Mouse (Mus musculus) embryonic facial prominence, embryonic 12.5 days (tissue): ENCODE results near the gene Rars. TPM values are rescaled to one million over a fixed set of nuclear protein-coding genes. Genes with fewer than 3 reads are reported as not detected.
"Not testable (repeated sequence)": the region's sequence is repeated elsewhere in the genome, so short reads cannot be mapped to it uniquely, and the experiment has no call there.

Source experiments
- ATAC-seq: fragments of 200-750 bp; cut with Nextera tagmentation; 2 replicates; pipeline ENCODE4 v1.8.0; 2017; ENCODE audit not compliant: insufficient number of reproducible peaks, insufficient read depth, low FRiP score, low TSS enrichment
- H3K27ac ChIP-seq: fragments of 300-500 bp; sonication (generic); 2 replicates; pipeline ENCODE4 v1.5.1; 2016; ENCODE audit warnings: mild to moderate bottlenecking
- H3K27me3 ChIP-seq: fragments of 300-500 bp; sonication (generic); 2 replicates; pipeline ENCODE4 v1.6.1; 2016; ENCODE audit warnings: mild to moderate bottlenecking, moderate library complexity
- H3K36me3 ChIP-seq: fragments of 300-500 bp; sonication (generic); 2 replicates; pipeline ENCODE4 v1.6.1; 2016; ENCODE audit warnings: mild to moderate bottlenecking
- H3K4me1 ChIP-seq: fragments of 300-500 bp; sonication (generic); 2 replicates; pipeline ENCODE4 v1.6.1; 2016
- H3K4me2 ChIP-seq: fragments of 300-500 bp; sonication (generic); replicated peaks from 2 replicates; pipeline ENCODE4 v1.6.1; 2016; ENCODE audit warnings: mild to moderate bottlenecking, moderate library complexity
- H3K4me3 ChIP-seq: fragments of 300-500 bp; sonication (generic); 2 replicates; pipeline ENCODE4 v1.5.1; 2016; ENCODE audit warnings: mild to moderate bottlenecking
- H3K9ac ChIP-seq: fragments of 300-500 bp; sonication (generic); 2 replicates; pipeline ENCODE4 v1.6.1; 2016; ENCODE audit warnings: mild to moderate bottlenecking, moderate library complexity
- H3K9me3 ChIP-seq: fragments of 300-500 bp; sonication (generic); 2 replicates; pipeline ENCODE4 v1.6.1; 2016; ENCODE audit warnings: mild to moderate bottlenecking, moderate library complexity
- WGBS: fragments of 180-500 bp; shearing (Covaris S2); methylation state at CpG from one replicate; pipeline ENCODE4 v1.1.7; 2016; 5-methylcytosine and 5-hydroxymethylcytosine counted together
- polyA plus RNA-seq: library from polyadenylated mRNA; unstranded; fragments of >200 nt; fragmentation: Nextera tagmentation; extraction: Ambion mirVana; gene quantifications from 2 replicates; pipeline ENCODE4 v1.2.1, GENCODE M21; 2016

The Rars gene
- polyA plus RNA-seq, 1 experiment from 2014 or later, result 88.0 TPM

- no peak overlapping the region; the same call in 1 of the 2 replicates for H3K9ac ChIP-seq
- no peak overlapping the region; the same call in 1 of the 2 replicates for H3K4me3 ChIP-seq
- no peaks in the 10 kb centered on the region for H3K27me3 ChIP-seq
- H3K4me1 ChIP-seq, result peaks cover 7% of the 10 kb centered on the region
- ATAC-seq, result no peak
- H3K27ac ChIP-seq, result no peak overlapping the region
- 0 out of 2 replicates have a peak, but pooled peaks cover 3% of the 10 kb centered on the region for H3K36me3 ChIP-seq
- 81% methylated on average over 5 of the region's 5 CpGs for WGBS
- no peaks in the 10 kb centered on the region for H3K9me3 ChIP-seq
- H3K4me2 ChIP-seq, result peak overlapping the region; percentile 57
Observed at GRCm38 (mm10) chr11:35837156-35838126, 3.1 kb upstream of the Rars start.

DNA sequence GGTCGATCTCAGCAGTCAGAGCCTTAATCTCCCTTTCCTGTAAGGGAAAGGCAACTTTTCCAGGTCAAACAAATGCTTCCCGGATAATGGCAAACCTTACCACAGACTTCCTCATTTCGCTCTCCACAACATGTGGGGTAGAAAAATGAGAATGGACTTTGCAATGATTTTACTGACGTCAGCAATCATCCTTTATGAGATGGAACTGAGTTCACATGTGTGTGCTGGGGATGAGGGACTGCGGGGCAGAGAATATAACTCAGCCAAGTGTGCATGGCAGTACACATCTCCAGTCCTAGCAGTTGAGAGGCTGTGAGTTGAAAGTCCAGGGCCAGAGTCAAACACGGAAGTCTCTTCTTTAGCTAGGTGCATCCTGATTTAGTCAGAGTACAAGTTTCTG is 1.0 kb downstream of the Rars start:
- H3K36me3 ChIP-seq, result peaks cover 30% of the 10 kb centered on the region
- H3K27me3 ChIP-seq, result no peaks in the 10 kb centered on the region
- no peak for ATAC-seq
- peak overlapping the region; percentile 85 for H3K4me3 ChIP-seq
- peaks cover 7% of the 10 kb centered on the region for H3K4me1 ChIP-seq
- H3K27ac ChIP-seq, result no peak overlapping the region
- peak overlapping the region; percentile 83; the same call in 1 of the 2 replicates for H3K9ac ChIP-seq
- peak overlapping the region; percentile 72 for H3K4me2 ChIP-seq
- 86% methylated on average over 6 of the region's 6 CpGs for WGBS
- no peaks in the 10 kb centered on the region for H3K9me3 ChIP-seq

DNA sequence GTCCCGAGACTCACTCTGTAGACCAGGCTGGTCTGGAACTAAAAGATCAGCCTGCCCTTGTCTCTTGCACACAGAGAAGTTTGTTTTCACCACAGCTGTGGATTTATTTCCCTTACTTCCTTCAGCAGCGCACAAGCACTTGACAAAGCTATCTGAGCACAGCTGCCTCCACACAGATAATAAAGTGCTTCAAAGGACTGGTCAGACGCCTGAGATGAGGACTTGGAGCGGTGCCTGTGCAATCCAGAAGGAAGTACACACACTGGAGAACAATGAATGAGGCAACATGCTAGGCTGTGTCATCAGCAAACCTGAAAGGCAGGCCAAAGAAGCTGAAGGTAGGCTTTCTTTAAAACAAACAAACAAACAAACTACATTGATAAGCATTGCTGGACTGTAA is 2.2 kb downstream of the Rars start:
- Histone ChIP-seq H3K4me3 (no peak overlapping the region), H3K4me1 (peaks cover 7% of the 10 kb centered on the region), H3K27me3 (no peaks in the 10 kb centered on the region), H3K27ac (no peak overlapping the region), H3K9ac (no peak overlapping the region), H3K36me3 (peaks cover 40% of the 10 kb centered on the region), H3K9me3 (no peaks in the 10 kb centered on the region), H3K4me2 (no peak overlapping the region)
- WGBS, result 81% methylated on average over 4 of the region's 4 CpGs
- no peak for ATAC-seq

DNA sequence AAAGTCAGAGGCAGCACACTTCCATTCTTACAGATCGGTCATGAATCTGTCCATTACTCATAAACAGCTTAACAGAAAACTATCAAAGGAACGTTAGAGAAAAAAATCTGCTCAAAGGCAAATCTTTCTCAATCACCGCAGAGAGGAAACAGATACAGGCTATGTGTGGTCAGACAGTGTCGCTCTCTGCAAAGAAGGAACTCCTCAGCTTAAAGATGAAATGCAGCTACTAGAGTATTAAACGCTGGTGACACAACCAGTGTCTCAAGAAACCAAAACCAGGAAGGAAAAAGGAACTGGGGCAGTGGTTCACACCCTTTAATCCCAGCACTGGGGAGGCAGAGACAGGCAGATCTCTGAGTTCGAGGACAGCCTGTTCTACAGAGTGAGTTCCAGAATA is 6.6 kb downstream of the Rars start:
- H3K4me1 ChIP-seq, result no peaks in the 10 kb centered on the region
- no peak overlapping the region for H3K9ac ChIP-seq
- H3K4me3 ChIP-seq, result no peak overlapping the region
- ATAC-seq, result no peak
- no peaks in the 10 kb centered on the region for H3K9me3 ChIP-seq
- peaks cover 77% of the 10 kb centered on the region for H3K36me3 ChIP-seq
- H3K27me3 ChIP-seq, result no peaks in the 10 kb centered on the region
- 94% methylated on average over 6 of the region's 6 CpGs for WGBS
- no peak overlapping the region for H3K4me2 ChIP-seq
- H3K27ac ChIP-seq, result no peak overlapping the region

DNA sequence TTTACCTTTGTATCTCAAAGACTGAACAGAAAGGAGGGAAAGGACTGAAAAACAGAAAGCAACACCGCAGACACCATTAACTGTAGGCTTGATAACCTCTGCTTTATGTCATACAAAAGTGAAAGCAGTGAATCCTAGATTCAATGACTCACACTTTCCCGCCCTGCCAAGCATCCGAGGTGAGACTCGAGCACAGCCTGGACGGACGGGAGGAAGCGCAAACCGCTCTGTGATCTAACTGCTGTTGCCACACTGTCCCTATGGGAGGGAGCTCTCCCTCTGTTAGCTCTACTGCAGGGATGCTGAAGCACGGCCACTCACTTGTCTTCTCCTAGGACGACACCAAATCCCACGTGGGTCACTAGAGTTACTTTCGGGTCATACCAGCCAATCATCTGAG is 18.0 kb downstream of the Rars start:
- Histone ChIP-seq H3K9ac (no peak overlapping the region), H3K9me3 (no peaks in the 10 kb centered on the region), H3K27ac (no peak overlapping the region), H3K36me3 (peaks cover 87% of the 10 kb centered on the region), H3K4me1 (no peaks in the 10 kb centered on the region), H3K27me3 (no peaks in the 10 kb centered on the region), H3K4me2 (no peak overlapping the region), H3K4me3 (no peak overlapping the region)
- ATAC-seq, result no peak
- WGBS, result 91% methylated on average over 12 of the region's 12 CpGs

DNA sequence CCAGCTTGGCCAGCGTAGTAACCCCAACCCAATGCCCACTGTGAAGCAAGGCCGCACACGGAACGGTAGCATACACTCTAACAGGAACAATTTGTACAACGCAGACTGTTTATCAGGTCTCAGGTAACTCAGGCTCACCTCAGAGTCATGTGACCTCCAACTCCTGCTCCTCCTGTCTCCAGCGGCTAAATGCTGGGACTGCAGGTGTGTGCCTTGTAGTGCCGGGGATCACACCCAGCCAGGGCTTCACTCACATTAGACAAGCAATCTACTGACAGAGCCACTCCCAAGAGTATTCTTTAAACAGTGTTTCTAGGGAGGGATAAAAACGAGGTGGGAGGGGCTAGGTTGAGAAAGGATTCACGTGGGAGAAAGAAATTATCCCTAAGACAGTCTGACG is 22.8 kb downstream of the Rars start:
- no peak for ATAC-seq
- Histone ChIP-seq H3K36me3 (peaks cover 95% of the 10 kb centered on the region), H3K27me3 (no peaks in the 10 kb centered on the region), H3K4me1 (no peaks in the 10 kb centered on the region), H3K4me3 (no peak overlapping the region), H3K9ac (no peak overlapping the region), H3K27ac (no peak overlapping the region), H3K4me2 (no peak overlapping the region), H3K9me3 (no peaks in the 10 kb centered on the region)
- WGBS, result 86% methylated on average over 10 of the region's 10 CpGs

- ATAC-seq, result no peak
- Histone ChIP-seq H3K27ac (no peak overlapping the region), H3K4me3 (no peak overlapping the region), H3K4me2 (no peak overlapping the region), H3K36me3 (no peaks in the 10 kb centered on the region), H3K4me1 (peaks cover 13% of the 10 kb centered on the region), H3K9ac (no peak overlapping the region), H3K27me3 (peaks cover 33% of the 10 kb centered on the region), H3K9me3 (no peaks in the 10 kb centered on the region)
- 76% methylated on average over 5 of the region's 5 CpGs for WGBS
Observed at GRCm38 (mm10) chr11:35801332-35801731, 33.0 kb downstream of the Rars start.

DNA sequence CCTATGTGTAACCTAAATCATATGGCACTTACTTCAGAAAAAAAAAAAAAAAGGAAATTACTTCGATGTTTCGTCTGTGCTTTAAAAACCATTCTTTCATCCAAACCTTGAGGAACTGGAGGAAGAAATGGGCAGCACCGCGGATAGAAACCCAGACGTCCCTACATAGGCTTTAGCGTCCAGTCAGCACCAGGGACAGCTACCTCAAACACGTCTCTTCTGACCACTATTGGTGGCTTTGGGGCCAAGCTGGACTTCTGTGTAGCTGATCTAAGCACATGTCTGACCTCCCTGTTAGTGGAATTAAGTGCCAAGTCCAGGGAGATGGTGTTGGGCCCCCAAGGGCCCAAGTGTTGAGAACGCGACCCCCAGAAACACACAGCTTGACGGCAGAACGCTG is 35.4 kb downstream of the Rars start, which contains the start of gene Fbll1:
Gene Fbll1 (minus strand): TSS at position 11 of the 400 bp plus-strand sequence.
- no peak for ATAC-seq
- Histone ChIP-seq H3K4me2 (peak within 1 kb of the TSS; percentile 71), H3K9me3 (no peaks in the 10 kb centered on the region), H3K4me3 (peak within 1 kb of the TSS; percentile 46), H3K4me1 (peaks cover 13% of the 10 kb centered on the region), H3K27me3 (peaks cover 53% of the 10 kb centered on the region), H3K36me3 (no peaks in the 10 kb centered on the region), H3K9ac (peak within 1 kb of the TSS; percentile 38; the same call in 1 of the 2 replicates), H3K27ac (no peak within 1 kb of the TSS)
- 15% methylated on average over 11 of the region's 11 CpGs for whole genome bisulfite sequencing

- H3K9ac ChIP-seq, result peak overlapping the region; percentile 38; the same call in 1 of the 2 replicates
- ATAC-seq, result 0 out of 2 replicates have a peak, but pooled peaks have one; percentile 47
Observed at GRCm38 (mm10) chr11:35798495-35798820, 35.8 kb downstream of the Rars start.

DNA sequence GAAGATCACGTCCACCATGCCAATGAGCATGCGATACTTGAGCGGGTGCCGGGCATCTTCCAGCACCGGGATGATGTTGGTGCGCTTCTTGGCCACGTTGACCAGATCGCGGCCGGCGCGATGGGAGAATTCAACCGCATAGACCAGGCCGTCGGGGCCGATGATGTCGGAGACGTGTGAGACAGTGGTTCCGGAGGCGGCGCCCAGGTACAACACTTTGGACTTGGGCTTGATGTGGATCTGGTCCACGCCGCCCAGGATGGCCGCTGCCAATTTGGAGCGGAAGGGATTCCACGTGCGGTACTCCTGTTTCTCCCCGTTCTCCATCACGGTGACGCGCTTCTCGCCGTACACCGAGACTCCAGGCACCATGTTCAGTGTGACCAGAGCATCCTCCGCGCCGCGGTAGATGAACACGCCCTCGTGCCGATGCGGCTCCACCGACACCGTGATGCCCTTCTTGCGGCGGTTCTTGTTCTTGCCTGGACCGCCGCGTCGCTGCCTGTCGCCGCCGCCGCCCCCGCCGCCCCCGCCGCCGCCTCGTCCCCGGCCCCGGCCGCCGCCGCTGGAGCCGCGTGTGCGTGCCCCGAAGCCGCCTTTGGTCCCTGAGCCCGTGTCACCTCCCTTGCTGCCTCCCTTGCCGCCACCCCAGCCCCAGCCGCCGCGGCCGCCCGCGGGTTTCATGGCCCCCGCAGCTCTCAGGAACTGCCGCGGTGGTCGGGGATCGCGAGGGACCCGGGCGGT is 36.4 kb downstream of the Rars start:
- peak overlapping the region; percentile 71 for H3K4me2 ChIP-seq
- no peaks in the 10 kb centered on the region for H3K36me3 ChIP-seq
- H3K4me1 ChIP-seq, result peaks cover 13% of the 10 kb centered on the region
- 3% methylated on average over 85 of the region's 86 CpGs for WGBS
- no peak for ATAC-seq
- H3K9me3 ChIP-seq, result no peaks in the 10 kb centered on the region
- H3K9ac ChIP-seq, result peak overlapping the region; percentile 38; the same call in 1 of the 2 replicates
- H3K27ac ChIP-seq, result no peak overlapping the region
- peak overlapping the region; percentile 46 for H3K4me3 ChIP-seq
- H3K27me3 ChIP-seq, result peaks cover 53% of the 10 kb centered on the region

More at GRCm38 (mm10) chr11:35798495-35798820, 35.8 kb downstream of the Rars start:
- Histone ChIP-seq H3K27ac (no peak overlapping the region), H3K4me1 (peaks cover 13% of the 10 kb centered on the region), H3K9me3 (no peaks in the 10 kb centered on the region), H3K4me3 (peak overlapping the region; percentile 46), H3K36me3 (no peaks in the 10 kb centered on the region), H3K27me3 (peaks cover 53% of the 10 kb centered on the region), H3K4me2 (peak overlapping the region; percentile 71)
- WGBS, result 1% methylated on average over 23 of the region's 23 CpGs

DNA sequence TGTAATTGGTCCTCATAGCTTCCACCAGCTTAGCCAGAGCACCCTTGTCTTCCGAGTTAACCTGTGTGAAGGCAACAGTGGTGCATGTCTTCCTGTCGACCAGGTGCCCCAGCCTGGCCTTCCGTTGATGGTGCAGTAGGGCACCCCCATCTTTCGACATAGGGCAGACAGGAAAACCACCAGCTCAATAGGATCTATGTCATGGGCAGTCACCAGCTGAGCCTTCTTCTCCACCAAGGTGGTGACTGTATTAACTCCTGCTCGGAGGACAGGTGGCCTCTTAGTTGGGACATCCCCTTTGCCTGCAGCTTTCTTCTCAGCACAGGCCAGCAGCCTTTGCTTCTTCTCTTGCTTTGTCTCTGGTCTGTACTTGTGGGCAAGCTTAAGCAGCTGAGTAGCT is 41.5 kb downstream of the Rars start:
- not testable (repeated sequence) for ATAC-seq, H3K4me1 ChIP-seq, H3K9me3 ChIP-seq, H3K4me3 ChIP-seq, H3K4me2 ChIP-seq, H3K9ac ChIP-seq, H3K27ac ChIP-seq
- H3K36me3 ChIP-seq, result peaks cover 25% of the 10 kb centered on the region; the same call in 1 of the 2 replicates
- H3K27me3 ChIP-seq, result peaks cover 34% of the 10 kb centered on the region
- WGBS, result 83% methylated on average over 5 of the region's 5 CpGs
